Mouse (Mus musculus) ES-Bruce4 (cell line): ENCODE measurements at regions not wholly inside any gene's neighbourhood (a gene's known extent, or its start where the extent isn't known, plus 50 kb on each side); places are given as distances from the start of the nearest gene placed in this dataset.

Experiments used
- CTCF ChIP-seq: IDR thresholded peaks from one replicate; pipeline ENCODE4 v1.8.1; 2011; ENCODE audit warnings: low read depth, low read length
- EP300 ChIP-seq: IDR thresholded peaks from 2 replicates; pipeline ENCODE4 v1.6.1; 2011; ENCODE audit warnings: low read depth, low read length; ENCODE audit not compliant: insufficient read depth
- POLR2A ChIP-seq: IDR thresholded peaks from one replicate; pipeline ENCODE4 v1.8.1; 2011; ENCODE audit warnings: low read length; ENCODE audit not compliant: insufficient read depth

DNA sequence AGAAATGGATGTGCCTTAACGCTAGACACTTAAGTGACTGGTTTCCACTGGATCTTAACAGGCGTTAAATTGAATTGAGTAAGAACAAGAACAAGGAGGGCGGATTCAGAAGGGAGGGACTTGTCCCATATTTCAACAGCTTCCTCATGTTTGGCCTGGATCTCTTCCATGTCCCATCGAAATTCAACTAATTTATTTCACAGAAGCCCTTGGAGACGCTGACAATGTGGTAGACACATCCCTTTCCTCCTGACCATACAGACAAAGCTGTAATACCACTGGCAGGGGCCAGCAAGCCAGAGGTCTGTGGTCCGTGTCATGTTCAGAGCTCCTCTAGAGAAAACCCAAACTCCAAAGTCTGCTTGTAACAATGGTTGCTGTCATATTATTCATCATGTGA is 147.2 kb downstream of the Dact1 start:
- no peak for TF ChIP-seq CTCF
- TF ChIP-seq POLR2A, result no peak
- TF ChIP-seq EP300, result no peak
